Mouse (Mus musculus): ENCODE results near the gene Dmd. TPM values are rescaled to one million over a fixed set of nuclear protein-coding genes. Genes with fewer than 3 reads are reported as not detected.

Gene Dmd
- polyA plus RNA-seq, 1 experiment from 2014 or later = 19.2 TPM

DNA sequence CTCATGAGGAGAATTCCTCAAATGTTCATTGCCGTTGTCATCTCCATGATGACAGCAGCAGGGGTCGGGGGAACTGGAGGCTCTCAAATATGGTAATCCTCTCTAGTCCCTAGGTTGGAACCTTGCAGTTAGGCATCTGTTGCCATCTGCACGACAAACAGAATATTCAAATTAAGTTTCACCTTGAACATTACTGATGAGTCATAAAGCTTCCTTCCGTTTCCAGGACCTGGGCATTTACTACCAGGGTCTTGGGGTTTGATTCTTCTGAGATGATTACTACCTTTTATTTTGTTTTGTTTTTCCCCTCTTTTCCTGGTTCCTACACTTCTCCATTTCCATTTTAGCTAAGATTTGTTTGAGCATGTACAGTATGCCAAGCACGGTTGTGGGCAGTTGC lies 2249.0 kb downstream of the Dmd start:
- Histone ChIP-seq H3K9me3 (ENCODE audit: control insufficient read depth, low read length) (no peaks in the 10 kb centered on the region), H3K4me2 (ENCODE audit: low read depth, severe bottlenecking) (no peak overlapping the region), H3K4me3 (ENCODE audit: low read depth, low read length) (no peak overlapping the region), H3K9ac (ENCODE audit: low read length) (no peak overlapping the region), H3K27ac (replicated peaks; ENCODE audit: low read depth, low read length) (no peak overlapping the region), H3K4me1 (ENCODE audit: control insufficient read depth, insufficient read depth, low read length) (no peaks in the 10 kb centered on the region), H3K27me3 (ENCODE audit: control insufficient read depth, insufficient read depth, low read length) (no peaks in the 10 kb centered on the region), H3K36me3 (ENCODE audit: control insufficient read depth, insufficient read depth, low read length) (no peaks in the 10 kb centered on the region)
- 90% methylated on average over 5 of the region's 5 CpGs for WGBS
- DNase-seq (ENCODE audit: low spot score) (no peak), ATAC-seq (ENCODE audit: insufficient number of reproducible peaks, low FRiP score, low TSS enrichment, low read depth) (no peak)

DNA sequence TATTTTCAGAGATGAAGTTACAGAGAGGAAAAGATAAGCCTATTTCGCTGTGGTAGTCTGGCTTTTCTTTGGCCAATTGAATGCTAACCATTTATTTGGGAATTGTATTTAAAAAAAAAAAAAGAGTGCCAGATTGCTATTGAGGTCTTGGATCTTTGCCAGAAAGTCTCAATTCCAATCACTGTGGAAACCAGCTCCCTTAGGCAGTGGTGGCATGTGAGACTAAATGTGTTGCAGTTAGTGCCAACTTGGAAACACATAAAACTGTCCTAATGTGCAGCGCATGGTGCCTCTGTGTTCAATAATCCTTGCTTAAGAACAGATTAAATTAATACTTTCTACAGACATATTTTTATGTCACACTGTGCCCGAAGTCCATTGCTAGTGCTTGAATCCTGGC lies 2250.7 kb downstream of the Dmd start:
- no peaks in the 10 kb centered on the region for H3K4me1 ChIP-seq (ENCODE audit: control insufficient read depth, insufficient read depth, low read length)
- H3K27ac ChIP-seq (replicated peaks; ENCODE audit: low read depth, low read length) = no peak overlapping the region
- H3K9me3 ChIP-seq (ENCODE audit: control insufficient read depth, low read length) = no peaks in the 10 kb centered on the region
- no peak overlapping the region for H3K4me2 ChIP-seq (ENCODE audit: low read depth, severe bottlenecking)
- ATAC-seq (ENCODE audit: insufficient number of reproducible peaks, low FRiP score, low TSS enrichment, low read depth) (no peak), DNase-seq (ENCODE audit: low spot score) (no peak)
- no peak overlapping the region for H3K9ac ChIP-seq (ENCODE audit: low read length)
- H3K27me3 ChIP-seq (ENCODE audit: control insufficient read depth, insufficient read depth, low read length) = no peaks in the 10 kb centered on the region
- H3K36me3 ChIP-seq (ENCODE audit: control insufficient read depth, insufficient read depth, low read length) = no peaks in the 10 kb centered on the region
- WGBS = 81% methylated on average over 3 of the region's 3 CpGs
- H3K4me3 ChIP-seq (ENCODE audit: low read depth, low read length) = no peak overlapping the region

DNA sequence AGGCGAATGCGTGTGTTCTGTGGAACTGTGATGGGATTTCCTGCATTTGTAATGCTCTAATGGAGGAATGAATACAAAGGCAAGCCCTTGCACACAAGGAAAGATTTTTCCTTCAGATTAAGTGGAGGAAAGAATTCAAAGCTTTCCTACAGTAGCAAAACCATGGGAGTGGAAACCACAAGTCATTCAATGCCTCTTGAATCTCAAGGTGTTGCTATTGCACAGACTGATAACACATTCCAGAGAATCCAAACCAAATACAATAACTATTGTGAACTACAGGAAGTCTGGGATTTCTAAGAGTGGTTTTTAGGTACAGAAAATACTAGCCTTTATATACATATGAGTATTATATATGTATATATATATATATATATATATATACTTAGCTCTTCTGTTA lies 2258.3 kb downstream of the Dmd start:
- no peak overlapping the region for H3K4me2 ChIP-seq (ENCODE audit: low read depth, severe bottlenecking)
- H3K9ac ChIP-seq (ENCODE audit: low read length) = no peak overlapping the region
- WGBS = 90% methylated on average over 2 of the region's 2 CpGs
- no peak for ATAC-seq (ENCODE audit: insufficient number of reproducible peaks, low FRiP score, low TSS enrichment, low read depth)
- H3K4me1 ChIP-seq (ENCODE audit: control insufficient read depth, insufficient read depth, low read length) = no peaks in the 10 kb centered on the region
- DNase-seq (ENCODE audit: low spot score) = no peak
- H3K27ac ChIP-seq (replicated peaks; ENCODE audit: low read depth, low read length) = no peak overlapping the region
- no peaks in the 10 kb centered on the region for H3K9me3 ChIP-seq (ENCODE audit: control insufficient read depth, low read length)
- no peak overlapping the region for H3K4me3 ChIP-seq (ENCODE audit: low read depth, low read length)
- no peaks in the 10 kb centered on the region for H3K27me3 ChIP-seq (ENCODE audit: control insufficient read depth, insufficient read depth, low read length)
- H3K36me3 ChIP-seq (ENCODE audit: control insufficient read depth, insufficient read depth, low read length) = no peaks in the 10 kb centered on the region

DNA sequence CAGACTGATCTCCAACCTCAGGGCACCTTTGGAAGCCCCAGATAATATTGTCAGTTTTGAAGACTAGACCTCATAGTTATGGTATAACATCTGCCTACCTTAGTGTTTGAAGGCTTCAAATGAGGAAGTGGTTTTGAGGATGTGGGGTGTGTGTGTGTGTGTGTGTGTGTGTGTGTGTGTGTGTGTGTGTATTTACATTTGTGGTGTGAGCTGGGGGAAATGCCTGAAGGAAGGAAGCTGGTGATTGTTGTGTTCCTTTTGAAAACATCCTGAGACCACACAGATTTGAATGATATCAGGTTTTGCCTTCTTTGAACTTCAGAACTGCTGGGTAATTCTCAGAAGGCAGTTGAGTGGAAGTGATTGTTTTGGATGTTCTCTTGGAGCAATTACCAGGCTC lies 2278.2 kb downstream of the Dmd start:
- ATAC-seq (ENCODE audit: insufficient number of reproducible peaks, low FRiP score, low TSS enrichment, low read depth) = no peak
- DNase-seq (ENCODE audit: low spot score) = no peak
- no peak overlapping the region for H3K4me2 ChIP-seq (ENCODE audit: low read depth, severe bottlenecking)
- H3K36me3 ChIP-seq (ENCODE audit: control insufficient read depth, insufficient read depth, low read length) = no peaks in the 10 kb centered on the region
- H3K27me3 ChIP-seq (ENCODE audit: control insufficient read depth, insufficient read depth, low read length) = no peaks in the 10 kb centered on the region
- H3K4me3 ChIP-seq (ENCODE audit: low read depth, low read length) = no peak overlapping the region
- H3K9me3 ChIP-seq (ENCODE audit: control insufficient read depth, low read length) = no peaks in the 10 kb centered on the region
- no peak overlapping the region for H3K27ac ChIP-seq (replicated peaks; ENCODE audit: low read depth, low read length)
- H3K4me1 ChIP-seq (ENCODE audit: control insufficient read depth, insufficient read depth, low read length) = no peaks in the 10 kb centered on the region
- H3K9ac ChIP-seq (ENCODE audit: low read length) = no peak overlapping the region

DNA sequence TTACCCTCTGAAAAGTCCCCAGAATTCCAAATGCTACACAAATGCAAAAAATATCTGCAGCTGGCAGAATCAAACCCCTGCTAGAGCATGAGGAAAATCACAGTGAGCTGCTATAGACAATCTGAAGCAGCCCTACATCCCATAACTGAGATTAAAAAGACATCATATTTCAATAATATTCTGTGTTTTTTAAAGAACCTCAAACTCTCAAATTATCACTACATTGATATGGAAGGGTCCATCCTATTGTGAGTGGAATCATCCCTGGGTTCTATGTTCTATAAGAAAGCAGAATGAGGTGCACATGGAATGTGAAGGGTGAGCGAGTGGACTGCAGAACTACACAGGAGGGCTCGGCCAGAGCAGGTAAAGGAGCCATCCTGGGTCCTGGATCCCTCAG lies 2300.7 kb downstream of the Dmd start, which contains the start of gene Fthl17a:
TSS of gene Fthl17a (plus strand) at position 301 of the 400 bp plus-strand sequence.
- H3K27ac ChIP-seq (replicated peaks; ENCODE audit: low read depth, low read length) = no peak within 1 kb of the TSS
- ATAC-seq (ENCODE audit: insufficient number of reproducible peaks, low FRiP score, low TSS enrichment, low read depth) = no peak
- no peak within 1 kb of the TSS for H3K9ac ChIP-seq (ENCODE audit: low read length)
- H3K27me3 ChIP-seq (ENCODE audit: control insufficient read depth, insufficient read depth, low read length) = no peaks in the 10 kb centered on the region
- no peak for DNase-seq (ENCODE audit: low spot score)
- no peak within 1 kb of the TSS for H3K4me2 ChIP-seq (ENCODE audit: low read depth, severe bottlenecking)
- H3K9me3 ChIP-seq (ENCODE audit: control insufficient read depth, low read length) = no peaks in the 10 kb centered on the region
- 82% methylated on average over 2 of the region's 2 CpGs for WGBS
- no peak within 1 kb of the TSS for H3K4me3 ChIP-seq (ENCODE audit: low read depth, low read length)
- no peaks in the 10 kb centered on the region for H3K36me3 ChIP-seq (ENCODE audit: control insufficient read depth, insufficient read depth, low read length)
- H3K4me1 ChIP-seq (ENCODE audit: control insufficient read depth, insufficient read depth, low read length) = no peaks in the 10 kb centered on the region

Data from limb, embryonic 11.5 days (tissue).